Mouse (Mus musculus): ENCODE measurements around the gene Ets1. TPM values are rescaled to one million over a fixed set of nuclear protein-coding genes. Genes with fewer than 3 reads are reported as not detected.

Ets1 gene
- polyA plus RNA-seq, 1 experiment = 1.1 TPM

- no peak overlapping the region for H3K27ac ChIP-seq (ENCODE audit: control insufficient read depth, insufficient read depth, low read depth, low read length)
- no peak for TF ChIP-seq POLR2A (IDR thresholded peaks at IDR 0.05; ENCODE audit: control insufficient read depth, low read depth, low read length)
- TF ChIP-seq CTCF (IDR thresholded peaks at IDR 0.05; ENCODE audit: control insufficient read depth, insufficient read depth, insufficient replicate concordance, low read depth, low read length) = no peak
- H3K27me3 ChIP-seq (ENCODE audit: control insufficient read depth, insufficient read depth, low read length) = no peaks in the 10 kb centered on the region
- no peaks in the 10 kb centered on the region for H3K36me3 ChIP-seq (ENCODE audit: control insufficient read depth, insufficient read depth, low read length)
- peaks cover 2% of the 10 kb centered on the region; the same call in 1 of the 2 replicates for H3K4me1 ChIP-seq (ENCODE audit: control insufficient read depth, insufficient read depth, low read length)
- H3K4me3 ChIP-seq (ENCODE audit: control insufficient read depth, low read depth, low read length) = no peak overlapping the region
Measured at GRCm38 (mm10) chr9:32719941-32720263, 83.9 kb downstream of the Ets1 start.

- no peaks in the 10 kb centered on the region for H3K27me3 ChIP-seq (ENCODE audit: control insufficient read depth, insufficient read depth, low read length)
- TF ChIP-seq POLR2A (IDR thresholded peaks at IDR 0.05; ENCODE audit: control insufficient read depth, low read depth, low read length) (no peak), CTCF (IDR thresholded peaks at IDR 0.05; ENCODE audit: control insufficient read depth, insufficient read depth, insufficient replicate concordance, low read depth, low read length) (no peak)
- no peak overlapping the region for H3K27ac ChIP-seq (ENCODE audit: control insufficient read depth, insufficient read depth, low read depth, low read length)
- no peak overlapping the region for H3K4me3 ChIP-seq (ENCODE audit: control insufficient read depth, low read depth, low read length)
- H3K4me1 ChIP-seq (ENCODE audit: control insufficient read depth, insufficient read depth, low read length) = peaks cover 2% of the 10 kb centered on the region; the same call in 1 of the 2 replicates
- H3K36me3 ChIP-seq (ENCODE audit: control insufficient read depth, insufficient read depth, low read length) = no peaks in the 10 kb centered on the region
Measured at GRCm38 (mm10) chr9:32720264-32721031, 84.4 kb downstream of the Ets1 start.

- no peak overlapping the region for H3K27ac ChIP-seq (ENCODE audit: control insufficient read depth, insufficient read depth, low read depth, low read length)
- TF ChIP-seq CTCF (IDR thresholded peaks at IDR 0.05; ENCODE audit: control insufficient read depth, insufficient read depth, insufficient replicate concordance, low read depth, low read length) (no peak), POLR2A (IDR thresholded peaks at IDR 0.05; ENCODE audit: control insufficient read depth, low read depth, low read length) (no peak)
- H3K27me3 ChIP-seq (ENCODE audit: control insufficient read depth, insufficient read depth, low read length) = no peaks in the 10 kb centered on the region
- no peak overlapping the region for H3K4me3 ChIP-seq (ENCODE audit: control insufficient read depth, low read depth, low read length)
- H3K4me1 ChIP-seq (ENCODE audit: control insufficient read depth, insufficient read depth, low read length) = peaks cover 2% of the 10 kb centered on the region; the same call in 1 of the 2 replicates
- H3K36me3 ChIP-seq (ENCODE audit: control insufficient read depth, insufficient read depth, low read length) = no peaks in the 10 kb centered on the region
Measured at GRCm38 (mm10) chr9:32721081-32721480, 85.1 kb downstream of the Ets1 start.

GRCm38 (mm10) chr9:32722205-32722604, 86.2 kb downstream of the Ets1 start:
- TF ChIP-seq CTCF (IDR thresholded peaks at IDR 0.05; ENCODE audit: control insufficient read depth, insufficient read depth, insufficient replicate concordance, low read depth, low read length) (no peak), POLR2A (IDR thresholded peaks at IDR 0.05; ENCODE audit: control insufficient read depth, low read depth, low read length) (no peak)
- Histone ChIP-seq H3K36me3 (ENCODE audit: control insufficient read depth, insufficient read depth, low read length) (no peaks in the 10 kb centered on the region), H3K4me1 (ENCODE audit: control insufficient read depth, insufficient read depth, low read length) (peaks cover 2% of the 10 kb centered on the region; the same call in 1 of the 2 replicates), H3K27ac (ENCODE audit: control insufficient read depth, insufficient read depth, low read depth, low read length) (no peak overlapping the region), H3K27me3 (ENCODE audit: control insufficient read depth, insufficient read depth, low read length) (no peaks in the 10 kb centered on the region), H3K4me3 (ENCODE audit: control insufficient read depth, low read depth, low read length) (no peak overlapping the region)

GRCm38 (mm10) chr9:32722969-32723368, 86.9 kb downstream of the Ets1 start:
- Histone ChIP-seq H3K4me1 (ENCODE audit: control insufficient read depth, insufficient read depth, low read length) (peaks cover 2% of the 10 kb centered on the region; the same call in 1 of the 2 replicates), H3K4me3 (ENCODE audit: control insufficient read depth, low read depth, low read length) (no peak overlapping the region), H3K27ac (ENCODE audit: control insufficient read depth, insufficient read depth, low read depth, low read length) (no peak overlapping the region), H3K27me3 (ENCODE audit: control insufficient read depth, insufficient read depth, low read length) (no peaks in the 10 kb centered on the region), H3K36me3 (ENCODE audit: control insufficient read depth, insufficient read depth, low read length) (no peaks in the 10 kb centered on the region)
- no peak for TF ChIP-seq POLR2A (IDR thresholded peaks at IDR 0.05; ENCODE audit: control insufficient read depth, low read depth, low read length)
- no peak for TF ChIP-seq CTCF (IDR thresholded peaks at IDR 0.05; ENCODE audit: control insufficient read depth, insufficient read depth, insufficient replicate concordance, low read depth, low read length)

GRCm38 (mm10) chr9:32724131-32724825, 88.3 kb downstream of the Ets1 start:
- TF ChIP-seq CTCF (IDR thresholded peaks at IDR 0.05; ENCODE audit: control insufficient read depth, insufficient read depth, insufficient replicate concordance, low read depth, low read length) (no peak), POLR2A (IDR thresholded peaks at IDR 0.05; ENCODE audit: control insufficient read depth, low read depth, low read length) (no peak)
- Histone ChIP-seq H3K36me3 (ENCODE audit: control insufficient read depth, insufficient read depth, low read length) (no peaks in the 10 kb centered on the region), H3K4me1 (ENCODE audit: control insufficient read depth, insufficient read depth, low read length) (no peaks in the 10 kb centered on the region; the same call in 1 of the 2 replicates), H3K27me3 (ENCODE audit: control insufficient read depth, insufficient read depth, low read length) (no peaks in the 10 kb centered on the region), H3K4me3 (ENCODE audit: control insufficient read depth, low read depth, low read length) (no peak overlapping the region), H3K27ac (ENCODE audit: control insufficient read depth, insufficient read depth, low read depth, low read length) (no peak overlapping the region)

GRCm38 (mm10) chr9:32725902-32726301, 89.9 kb downstream of the Ets1 start:
- TF ChIP-seq CTCF (IDR thresholded peaks at IDR 0.05; ENCODE audit: control insufficient read depth, insufficient read depth, insufficient replicate concordance, low read depth, low read length) (no peak), POLR2A (IDR thresholded peaks at IDR 0.05; ENCODE audit: control insufficient read depth, low read depth, low read length) (no peak)
- Histone ChIP-seq H3K36me3 (ENCODE audit: control insufficient read depth, insufficient read depth, low read length) (no peaks in the 10 kb centered on the region), H3K27ac (ENCODE audit: control insufficient read depth, insufficient read depth, low read depth, low read length) (no peak overlapping the region), H3K27me3 (ENCODE audit: control insufficient read depth, insufficient read depth, low read length) (no peaks in the 10 kb centered on the region), H3K4me3 (ENCODE audit: control insufficient read depth, low read depth, low read length) (no peak overlapping the region), H3K4me1 (ENCODE audit: control insufficient read depth, insufficient read depth, low read length) (no peaks in the 10 kb centered on the region; the same call in 1 of the 2 replicates)

All from testis, adult 2 months (tissue).